Mouse (Mus musculus) G1E (cell line): ENCODE data around the gene Lgals3bp.

ENCODE experiments used
- CTCF ChIP-seq: IDR thresholded peaks from 2 replicates; pipeline ENCODE4 v1.5.1; 2012; ENCODE audit warnings: low read depth, low read length, inconsistent platforms, mixed read lengths
- GATA1 ChIP-seq: IDR thresholded peaks from 2 replicates; pipeline ENCODE4 v1.6.1; 2012; ENCODE audit warnings: borderline replicate concordance, low read length, inconsistent platforms, mixed read lengths

DNA sequence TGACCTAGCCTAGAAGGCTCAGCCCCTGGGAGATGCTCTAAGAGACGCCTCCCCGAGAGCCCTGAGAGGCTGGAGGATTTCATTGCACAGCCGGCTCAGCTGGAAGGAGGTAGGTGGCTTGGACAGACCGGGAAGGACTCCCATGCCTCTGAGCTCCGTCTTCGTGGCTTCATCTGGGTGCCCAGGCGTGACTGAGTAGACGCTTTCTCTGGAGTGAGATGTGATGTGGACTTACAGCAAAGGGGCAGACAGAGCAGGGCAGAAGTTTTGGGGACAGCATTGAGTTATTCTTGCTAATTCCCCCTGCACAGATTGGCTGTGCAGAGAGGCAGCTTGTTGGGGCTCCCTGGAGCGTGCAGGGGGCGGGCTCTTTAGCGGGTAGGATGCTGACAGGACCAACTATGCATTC, 26.6 kb upstream of the Lgals3bp start:
- TF ChIP-seq CTCF (no peak), GATA1 (no peak)
